Mouse (Mus musculus): Measurements from ENCODE around the gene Eif3d.

DNA sequence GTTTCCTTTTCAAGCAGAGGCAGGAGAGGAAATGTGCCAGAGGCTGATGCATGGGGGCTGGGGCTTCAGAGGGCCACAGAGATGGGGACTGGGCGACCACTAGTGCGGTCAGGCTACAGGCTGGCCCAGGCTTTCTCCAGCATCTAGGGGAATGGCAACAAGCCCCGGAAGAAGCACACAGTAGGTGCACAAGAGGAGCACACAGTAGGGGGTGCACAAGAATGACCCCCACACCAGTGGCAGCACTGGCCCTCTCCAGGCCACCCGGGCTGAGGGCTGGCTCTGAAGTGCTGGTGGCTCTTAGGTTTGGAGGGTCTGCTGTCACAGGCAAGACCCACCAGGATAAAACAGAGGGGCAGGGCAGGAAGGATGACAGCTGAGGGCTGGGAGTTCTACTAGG, 55.3 kb downstream of the Eif3d start:
- no peak for TF ChIP-seq CTCF (IDR thresholded peaks at IDR 0.05; ENCODE audit: extremely low read depth, insufficient read depth, insufficient read length, insufficient replicate concordance)
- no peak for TF ChIP-seq POLR2A (IDR thresholded peaks at IDR 0.05; ENCODE audit: low read depth, low read length)
